Mouse (Mus musculus) lung, adult 2 months (tissue): ENCODE measurements around the gene Tmem238l.
A peak's percentile ranks its signal among the peaks of the same experiment; 100 is the strongest.

Source experiments
- CTCF ChIP-seq: fragments of 200-500 bp; IDR thresholded peaks from 2 replicates; pipeline ENCODE4 v1.5.1; 2011; ENCODE audit warnings: mild to moderate bottlenecking, low read length, control low read depth; ENCODE audit not compliant: insufficient read depth
- POLR2A ChIP-seq: fragments of 200-500 bp; IDR thresholded peaks from 2 replicates; pipeline ENCODE4 v1.6.1; 2011; ENCODE audit warnings: low read depth, mild to moderate bottlenecking, control low read depth, low read length, borderline replicate concordance; ENCODE audit errors: extremely low read depth

DNA sequence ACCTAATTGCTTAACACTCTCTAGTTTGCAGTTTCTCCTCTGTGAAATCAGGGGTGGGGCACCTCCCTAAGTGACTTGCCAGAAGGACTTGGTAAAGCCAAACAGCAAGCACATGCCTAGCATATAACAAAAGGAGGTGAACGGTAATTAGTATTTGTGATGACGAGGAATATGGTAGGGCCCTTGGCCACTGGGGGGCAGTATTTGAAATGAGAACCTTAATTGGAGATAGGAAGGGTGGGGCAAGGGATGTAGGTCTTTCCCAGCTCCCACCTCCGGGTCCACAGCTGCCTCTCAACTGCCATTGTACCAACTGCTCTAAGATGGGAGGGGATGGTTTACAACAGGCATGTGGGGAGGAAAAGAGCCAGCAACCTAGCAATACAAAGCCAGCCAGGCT is 42.2 kb upstream of the Tmem238l start:
- TF ChIP-seq CTCF = peak; percentile 26; the same call in 1 of the 2 replicates
- no peak for TF ChIP-seq POLR2A
